Mouse (Mus musculus) small intestine, adult 2 months (tissue): Measurements from ENCODE around the gene Gm10197.

Experiments
- CTCF ChIP-seq: fragments of 200-500 bp; IDR thresholded peaks from 2 replicates; pipeline ENCODE4 v1.5.1; 2012; ENCODE audit warnings: low read depth, mild to moderate bottlenecking, control low read depth, inconsistent platforms, low read length, moderate library complexity, mixed read lengths; ENCODE audit not compliant: insufficient replicate concordance, insufficient read length; ENCODE audit errors: extremely low read depth
- POLR2A ChIP-seq: fragments of 200-500 bp; IDR thresholded peaks from 2 replicates; pipeline ENCODE4 v1.6.1; 2012; ENCODE audit warnings: low read depth, mild to moderate bottlenecking, control low read depth, inconsistent platforms, low read length, moderate library complexity

DNA sequence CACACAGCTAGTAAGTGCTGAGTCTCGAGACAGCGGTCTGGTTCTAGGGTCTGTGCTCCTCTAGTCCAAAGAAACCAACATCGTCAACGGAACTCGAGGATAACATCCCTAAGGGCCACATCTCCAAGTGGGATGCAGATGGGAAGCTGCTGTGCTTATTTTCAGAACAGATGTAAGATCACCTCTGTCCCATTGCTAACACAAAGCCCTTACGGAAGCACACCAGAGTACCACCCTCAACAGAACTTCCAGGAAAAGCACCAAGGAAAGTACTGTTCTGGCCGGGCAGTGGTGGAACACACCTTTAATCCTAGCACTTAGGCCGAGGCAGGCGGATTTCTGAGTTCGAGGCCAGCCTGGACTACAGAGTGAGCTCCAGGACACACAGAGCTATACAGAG, 6.9 kb upstream of the Gm10197 start:
- no peak for TF ChIP-seq CTCF
- no peak for TF ChIP-seq POLR2A
